Mouse (Mus musculus): ENCODE results near the gene Gpx7.
"Not testable (repeated sequence)": the region's sequence is repeated elsewhere in the genome, so short reads cannot be mapped to it uniquely, and the experiment has no call there.

Gene Gpx7

GRCm38 (mm10) chr4:108391124-108391523, 15.6 kb downstream of the Gpx7 start:
- no peak for DNase-seq (ENCODE audit: low read depth, low spot score)

GRCm38 (mm10) chr4:108388741-108389140, 18.0 kb downstream of the Gpx7 start:
- no peak for DNase-seq (ENCODE audit: low read depth, low spot score)

- DNase-seq (ENCODE audit: low read depth, low spot score) = no peak
Measured at GRCm38 (mm10) chr4:108387681-108388253, 19.0 kb downstream of the Gpx7 start.

GRCm38 (mm10) chr4:108387106-108387505, 19.7 kb downstream of the Gpx7 start:
- no peak for DNase-seq (ENCODE audit: low read depth, low spot score)

GRCm38 (mm10) chr4:108386087-108386486, 20.7 kb downstream of the Gpx7 start:
- no peak for DNase-seq (ENCODE audit: low read depth, low spot score)

GRCm38 (mm10) chr4:108383183-108383714, 23.5 kb downstream of the Gpx7 start, which contains the start of gene Shisal2a:
Gene Shisal2a (minus strand): TSS chr4:108383349.
- no peak for DNase-seq (ENCODE audit: low read depth, low spot score)

- no peak for DNase-seq (ENCODE audit: low read depth, low spot score)
Measured at GRCm38 (mm10) chr4:108380146-108380545, 26.6 kb downstream of the Gpx7 start.

GRCm38 (mm10) chr4:108379476-108379875, 27.3 kb downstream of the Gpx7 start:
- no peak for DNase-seq (ENCODE audit: low read depth, low spot score)

GRCm38 (mm10) chr4:108372166-108372565, 34.6 kb downstream of the Gpx7 start:
- DNase-seq (ENCODE audit: low read depth, low spot score) = no peak

GRCm38 (mm10) chr4:108371421-108371820, 35.3 kb downstream of the Gpx7 start:
- no peak for DNase-seq (ENCODE audit: low read depth, low spot score)

- no peak for DNase-seq (ENCODE audit: low read depth, low spot score)
Measured at GRCm38 (mm10) chr4:108370409-108370808, 36.4 kb downstream of the Gpx7 start.

GRCm38 (mm10) chr4:108369254-108369653, 37.5 kb downstream of the Gpx7 start:
- no peak for DNase-seq (ENCODE audit: low read depth, low spot score)

GRCm38 (mm10) chr4:108364111-108364476, 42.7 kb downstream of the Gpx7 start:
- no peak for DNase-seq (ENCODE audit: low read depth, low spot score)

- DNase-seq (ENCODE audit: low read depth, low spot score) = no peak
Measured at GRCm38 (mm10) chr4:108363355-108364110, 43.2 kb downstream of the Gpx7 start.

- DNase-seq (ENCODE audit: low read depth, low spot score) = no peak
Measured at GRCm38 (mm10) chr4:108362321-108363261, 44.2 kb downstream of the Gpx7 start.

GRCm38 (mm10) chr4:108360136-108361055, 46.4 kb downstream of the Gpx7 start:
- peak; percentile 34 for DNase-seq (ENCODE audit: low read depth, low spot score)

GRCm38 (mm10) chr4:108358498-108358897, 48.3 kb downstream of the Gpx7 start:
- no peak for DNase-seq (ENCODE audit: low read depth, low spot score)

GRCm38 (mm10) chr4:108357458-108357857, 49.3 kb downstream of the Gpx7 start:
- no peak for DNase-seq (ENCODE audit: low read depth, low spot score)

GRCm38 (mm10) chr4:108353591-108353990, 53.2 kb downstream of the Gpx7 start:
- DNase-seq (ENCODE audit: low read depth, low spot score) = not testable (repeated sequence)

- no peak for DNase-seq (ENCODE audit: low read depth, low spot score)
Measured at GRCm38 (mm10) chr4:108350819-108351218, 55.9 kb downstream of the Gpx7 start.

Measured in WW6 (cell line).